Mouse (Mus musculus): ENCODE measurements around the gene Nsun7. TPM values are rescaled to one million over a fixed set of nuclear protein-coding genes. Genes with fewer than 3 reads are reported as not detected.
A peak's percentile ranks its signal among the peaks of the same experiment; 100 is the strongest.

Gene Nsun7
- polyA plus RNA-seq, 1 experiment from 2014 or later = 1.9 TPM

GRCm38 (mm10) chr5:66294952-66295351, 35.3 kb downstream of the Nsun7 start:
- H3K4me3 ChIP-seq (replicated peaks) = no peak overlapping the region
- H3K27ac ChIP-seq = no peak overlapping the region
- no peak overlapping the region for H3K4me2 ChIP-seq
- WGBS = 92% methylated on average over 4 of the region's 4 CpGs
- no peaks in the 10 kb centered on the region for H3K4me1 ChIP-seq
- 0 out of 2 replicates have a peak, but pooled peaks cover 3% of the 10 kb centered on the region for H3K9me3 ChIP-seq
- no peak for ATAC-seq (ENCODE audit: low FRiP score)
- no peak overlapping the region for H3K9ac ChIP-seq
- no peaks in the 10 kb centered on the region for H3K27me3 ChIP-seq
- H3K36me3 ChIP-seq (replicated peaks) = no peaks in the 10 kb centered on the region

- no peak overlapping the region for H3K27ac ChIP-seq
- no peaks in the 10 kb centered on the region for H3K4me1 ChIP-seq
- no peak for ATAC-seq (ENCODE audit: low FRiP score)
- 95% methylated on average over 5 of the region's 5 CpGs for WGBS
- no peak overlapping the region for H3K4me3 ChIP-seq (replicated peaks)
- H3K27me3 ChIP-seq = no peaks in the 10 kb centered on the region
- H3K9me3 ChIP-seq = 0 out of 2 replicates have a peak, but pooled peaks cover 3% of the 10 kb centered on the region
- H3K4me2 ChIP-seq = no peak overlapping the region
- H3K36me3 ChIP-seq (replicated peaks) = peaks cover 5% of the 10 kb centered on the region; the same call in 1 of the 2 replicates
- H3K9ac ChIP-seq = no peak overlapping the region
Observed at GRCm38 (mm10) chr5:66296116-66296515, 36.4 kb downstream of the Nsun7 start.

GRCm38 (mm10) chr5:66298856-66299255, 39.2 kb downstream of the Nsun7 start:
- Histone ChIP-seq H3K4me1 (no peaks in the 10 kb centered on the region), H3K9me3 (no peaks in the 10 kb centered on the region), H3K27me3 (no peaks in the 10 kb centered on the region), H3K4me3 (replicated peaks) (no peak overlapping the region), H3K36me3 (replicated peaks) (peaks cover 10% of the 10 kb centered on the region; the same call in 1 of the 2 replicates), H3K9ac (no peak overlapping the region), H3K27ac (no peak overlapping the region), H3K4me2 (no peak overlapping the region)
- ATAC-seq (ENCODE audit: low FRiP score) = no peak
- WGBS = 90% methylated on average over 6 of the region's 6 CpGs

- WGBS = 87% methylated on average over 13 of the region's 13 CpGs
- Histone ChIP-seq H3K27ac (no peak overlapping the region), H3K4me3 (replicated peaks) (no peak overlapping the region), H3K27me3 (no peaks in the 10 kb centered on the region), H3K4me1 (peaks cover 5% of the 10 kb centered on the region; the same call in 1 of the 2 replicates), H3K9me3 (no peaks in the 10 kb centered on the region), H3K9ac (no peak overlapping the region), H3K4me2 (no peak overlapping the region), H3K36me3 (replicated peaks) (peaks cover 10% of the 10 kb centered on the region; the same call in 1 of the 2 replicates)
- ATAC-seq (ENCODE audit: low FRiP score) = no peak
Observed at GRCm38 (mm10) chr5:66300576-66300975, 40.9 kb downstream of the Nsun7 start.

- Histone ChIP-seq H3K4me2 (no peak overlapping the region), H3K4me3 (replicated peaks) (no peak overlapping the region), H3K27me3 (no peaks in the 10 kb centered on the region), H3K27ac (no peak overlapping the region), H3K9ac (no peak overlapping the region), H3K36me3 (replicated peaks) (peaks cover 13% of the 10 kb centered on the region; the same call in 1 of the 2 replicates), H3K9me3 (no peaks in the 10 kb centered on the region), H3K4me1 (peaks cover 5% of the 10 kb centered on the region; the same call in 1 of the 2 replicates)
- no peak for ATAC-seq (ENCODE audit: low FRiP score)
- 95% methylated on average over 21 of the region's 21 CpGs for WGBS
Observed at GRCm38 (mm10) chr5:66302085-66302815, 42.6 kb downstream of the Nsun7 start.

- WGBS = 90% methylated on average over 2 of the region's 2 CpGs
- no peak overlapping the region for H3K9ac ChIP-seq
- no peak for ATAC-seq (ENCODE audit: low FRiP score)
- no peaks in the 10 kb centered on the region for H3K27me3 ChIP-seq
- H3K4me1 ChIP-seq = peaks cover 5% of the 10 kb centered on the region; the same call in 1 of the 2 replicates
- no peak overlapping the region for H3K4me3 ChIP-seq (replicated peaks)
- H3K9me3 ChIP-seq = no peaks in the 10 kb centered on the region
- no peak overlapping the region for H3K4me2 ChIP-seq
- peaks cover 13% of the 10 kb centered on the region; the same call in 1 of the 2 replicates for H3K36me3 ChIP-seq (replicated peaks)
- H3K27ac ChIP-seq = no peak overlapping the region
Observed at GRCm38 (mm10) chr5:66302873-66303272, 43.2 kb downstream of the Nsun7 start.

GRCm38 (mm10) chr5:66304300-66305067, 44.8 kb downstream of the Nsun7 start:
- Histone ChIP-seq H3K27me3 (no peaks in the 10 kb centered on the region), H3K9ac (no peak overlapping the region), H3K4me3 (replicated peaks) (no peak overlapping the region), H3K9me3 (no peaks in the 10 kb centered on the region), H3K4me1 (peaks cover 5% of the 10 kb centered on the region; the same call in 1 of the 2 replicates), H3K36me3 (replicated peaks) (peaks cover 13% of the 10 kb centered on the region; the same call in 1 of the 2 replicates), H3K4me2 (no peak overlapping the region), H3K27ac (peak overlapping the region; percentile 42)
- 76% methylated on average over 11 of the region's 11 CpGs for WGBS
- ATAC-seq (ENCODE audit: low FRiP score) = 0 out of 2 replicates have a peak, but pooled peaks have one; percentile 36

- Histone ChIP-seq H3K9me3 (no peaks in the 10 kb centered on the region), H3K36me3 (replicated peaks) (peaks cover 11% of the 10 kb centered on the region; the same call in 1 of the 2 replicates), H3K27me3 (no peaks in the 10 kb centered on the region), H3K4me3 (replicated peaks) (no peak overlapping the region), H3K4me1 (peaks cover 5% of the 10 kb centered on the region; the same call in 1 of the 2 replicates), H3K27ac (no peak overlapping the region), H3K4me2 (no peak overlapping the region), H3K9ac (no peak overlapping the region)
- no peak for ATAC-seq (ENCODE audit: low FRiP score)
- 78% methylated on average over 8 of the region's 8 CpGs for WGBS
Observed at GRCm38 (mm10) chr5:66305511-66305910, 45.8 kb downstream of the Nsun7 start.

GRCm38 (mm10) chr5:66310328-66310727, 50.6 kb downstream of the Nsun7 start:
- Histone ChIP-seq H3K27me3 (no peaks in the 10 kb centered on the region), H3K36me3 (replicated peaks) (peaks cover 3% of the 10 kb centered on the region; the same call in 1 of the 2 replicates), H3K27ac (no peak overlapping the region), H3K9ac (no peak overlapping the region), H3K4me1 (peaks cover 2% of the 10 kb centered on the region; the same call in 1 of the 2 replicates), H3K4me3 (replicated peaks) (no peak overlapping the region), H3K9me3 (no peaks in the 10 kb centered on the region), H3K4me2 (no peak overlapping the region)
- 60% methylated on average over 8 of the region's 9 CpGs for WGBS
- no peak for ATAC-seq (ENCODE audit: low FRiP score)

- H3K9ac ChIP-seq = no peak overlapping the region
- no peaks in the 10 kb centered on the region for H3K9me3 ChIP-seq
- H3K4me1 ChIP-seq = no peaks in the 10 kb centered on the region
- H3K27me3 ChIP-seq = no peaks in the 10 kb centered on the region
- peaks cover 3% of the 10 kb centered on the region; the same call in 1 of the 2 replicates for H3K36me3 ChIP-seq (replicated peaks)
- no peak overlapping the region for H3K4me3 ChIP-seq (replicated peaks)
- WGBS = 93% methylated on average over 11 of the region's 11 CpGs
- no peak overlapping the region for H3K4me2 ChIP-seq
- no peak overlapping the region for H3K27ac ChIP-seq
- ATAC-seq (ENCODE audit: low FRiP score) = no peak
Observed at GRCm38 (mm10) chr5:66310806-66311205, 51.1 kb downstream of the Nsun7 start.

GRCm38 (mm10) chr5:66315791-66316190, 56.1 kb downstream of the Nsun7 start:
- H3K36me3 ChIP-seq (replicated peaks) = no peaks in the 10 kb centered on the region
- H3K9ac ChIP-seq = no peak overlapping the region
- whole genome bisulfite sequencing = 89% methylated on average over 5 of the region's 5 CpGs
- no peaks in the 10 kb centered on the region for H3K27me3 ChIP-seq
- no peaks in the 10 kb centered on the region for H3K9me3 ChIP-seq
- H3K4me2 ChIP-seq = no peak overlapping the region
- no peak overlapping the region for H3K4me3 ChIP-seq (replicated peaks)
- ATAC-seq (ENCODE audit: low FRiP score) = no peak
- peaks cover 11% of the 10 kb centered on the region for H3K4me1 ChIP-seq
- no peak overlapping the region for H3K27ac ChIP-seq

- Histone ChIP-seq H3K36me3 (replicated peaks) (no peaks in the 10 kb centered on the region), H3K4me3 (replicated peaks) (no peak overlapping the region), H3K4me2 (peak overlapping the region; percentile 19; the same call in 1 of the 2 replicates), H3K9ac (no peak overlapping the region), H3K27ac (peak overlapping the region; percentile 75), H3K9me3 (no peaks in the 10 kb centered on the region), H3K4me1 (peaks cover 17% of the 10 kb centered on the region), H3K27me3 (no peaks in the 10 kb centered on the region)
- WGBS = 68% methylated on average over 6 of the region's 6 CpGs
- ATAC-seq (ENCODE audit: low FRiP score) = no peak
Observed at GRCm38 (mm10) chr5:66319341-66319740, 59.6 kb downstream of the Nsun7 start.

Measured in forebrain, embryonic 12.5 days (tissue).